Mouse (Mus musculus) retina, embryonic 14.5 days (tissue): ENCODE results near the gene Zmiz1.
A peak's percentile ranks its signal among the peaks of the same experiment; 100 is the strongest.

Source experiments
- DNase-seq: peaks from one replicate; pipeline ENCODE4 v3.0.0-alpha.2; 2015; ENCODE audit warnings: low spot score

Gene Zmiz1

GRCm38 (mm10) chr14:25514943-25515512 is 56.0 kb downstream of the Zmiz1 start:
- no peak for DNase-seq

GRCm38 (mm10) chr14:25515924-25516323 is 56.9 kb downstream of the Zmiz1 start:
- DNase-seq, result no peak

GRCm38 (mm10) chr14:25516640-25517591 is 57.9 kb downstream of the Zmiz1 start:
- DNase-seq, result no peak

- no peak for DNase-seq
Measured at GRCm38 (mm10) chr14:25518645-25519044, 59.7 kb downstream of the Zmiz1 start.

- DNase-seq, result peak; percentile 51
Measured at GRCm38 (mm10) chr14:25519656-25520055, 60.7 kb downstream of the Zmiz1 start.

- no peak for DNase-seq
Measured at GRCm38 (mm10) chr14:25520589-25520988, 61.6 kb downstream of the Zmiz1 start.

- DNase-seq, result no peak
Measured at GRCm38 (mm10) chr14:25520991-25521390, 62.0 kb downstream of the Zmiz1 start.

- no peak for DNase-seq
Measured at GRCm38 (mm10) chr14:25521500-25521899, 62.5 kb downstream of the Zmiz1 start.

GRCm38 (mm10) chr14:25522415-25522814 is 63.4 kb downstream of the Zmiz1 start:
- DNase-seq, result no peak

- no peak for DNase-seq
Measured at GRCm38 (mm10) chr14:25523230-25524110, 64.5 kb downstream of the Zmiz1 start.

- DNase-seq, result no peak
Measured at GRCm38 (mm10) chr14:25524111-25524495, 65.1 kb downstream of the Zmiz1 start.

- DNase-seq, result no peak
Measured at GRCm38 (mm10) chr14:25524884-25525283, 65.9 kb downstream of the Zmiz1 start.

- DNase-seq, result no peak
Measured at GRCm38 (mm10) chr14:25525729-25526128, 66.7 kb downstream of the Zmiz1 start.

GRCm38 (mm10) chr14:25526872-25527271 is 67.9 kb downstream of the Zmiz1 start:
- DNase-seq, result no peak

- DNase-seq, result no peak
Measured at GRCm38 (mm10) chr14:25527321-25527720, 68.3 kb downstream of the Zmiz1 start.

- no peak for DNase-seq
Measured at GRCm38 (mm10) chr14:25530342-25530741, 71.4 kb downstream of the Zmiz1 start.

GRCm38 (mm10) chr14:25530815-25531214 is 71.8 kb downstream of the Zmiz1 start:
- no peak for DNase-seq

GRCm38 (mm10) chr14:25533010-25533409 is 74.0 kb downstream of the Zmiz1 start:
- no peak for DNase-seq

GRCm38 (mm10) chr14:25533631-25534395 is 74.8 kb downstream of the Zmiz1 start:
- no peak for DNase-seq

GRCm38 (mm10) chr14:25534396-25534769 is 75.4 kb downstream of the Zmiz1 start:
- no peak for DNase-seq

- DNase-seq, result no peak
Measured at GRCm38 (mm10) chr14:25534918-25535582, 76.1 kb downstream of the Zmiz1 start.
